Mouse (Mus musculus) C2C12 (cell line): ENCODE data around the gene Med26.

Experiments
- CEBPB ChIP-seq: IDR thresholded peaks from one replicate; pipeline ENCODE4 v1.6.1; 2011; ENCODE audit warnings: low read depth, mild to moderate bottlenecking, control low read depth, moderate library complexity
- CTCF ChIP-seq: IDR thresholded peaks from one replicate; pipeline ENCODE4 v1.5.1; 2011; ENCODE audit not compliant: control insufficient read depth, insufficient read depth, insufficient read length
- FOSL1 ChIP-seq: IDR thresholded peaks from one replicate; pipeline ENCODE4 v1.8.0; 2011; ENCODE audit warnings: mild to moderate bottlenecking, low read length; ENCODE audit not compliant: poor library complexity, insufficient read depth, severe bottlenecking
- MAX ChIP-seq: IDR thresholded peaks from one replicate; pipeline ENCODE4 v1.6.1; 2011; ENCODE audit warnings: mild to moderate bottlenecking, control low read depth
- MYOD1 ChIP-seq: IDR thresholded peaks from one replicate; pipeline ENCODE4 v1.6.1; 2011; ENCODE audit warnings: low read depth; ENCODE audit not compliant: control insufficient read depth, insufficient read length
- MYOG ChIP-seq: IDR thresholded peaks from one replicate; pipeline ENCODE4 v1.6.1; 2011; ENCODE audit not compliant: control insufficient read depth, insufficient read length; ENCODE audit errors: extremely low read depth
- USF1 ChIP-seq: IDR thresholded peaks from one replicate; pipeline ENCODE4 v1.6.1; 2011; ENCODE audit warnings: low read depth, mild to moderate bottlenecking, control low read depth, moderate library complexity

DNA sequence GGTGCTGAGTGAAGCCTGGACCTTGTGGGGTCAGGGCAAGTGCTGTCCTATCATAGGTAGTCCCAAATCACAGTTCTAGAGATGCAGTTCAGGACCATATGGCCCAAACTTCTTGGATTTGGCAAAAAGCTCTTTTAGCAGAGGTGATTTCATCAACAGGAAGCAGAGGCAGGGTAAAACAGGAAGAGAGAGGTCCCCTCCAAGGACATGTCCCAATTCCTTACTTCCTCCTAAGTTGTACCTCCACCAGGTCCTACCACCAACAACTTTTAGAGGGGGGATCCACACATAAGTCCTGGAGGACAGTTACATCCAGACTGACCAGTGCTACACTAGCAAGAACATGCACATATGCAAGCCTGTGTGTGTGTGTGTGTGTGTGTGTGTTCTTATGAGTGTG, 61.1 kb downstream of the Med26 start:
- TF ChIP-seq CTCF (no peak), MYOG (no peak), FOSL1 (no peak), USF1 (no peak), MYOD1 (no peak), MAX (no peak), CEBPB (no peak)
